Mouse (Mus musculus) heart, postnatal 0 days (tissue): ENCODE measurements around the gene Klk9. TPM values are rescaled to one million over a fixed set of nuclear protein-coding genes. Genes with fewer than 3 reads are reported as not detected.

ENCODE experiments used
- ATAC-seq: fragments of 200-750 bp; cut with Nextera tagmentation; 2 replicates; pipeline ENCODE4 v1.8.0; 2017; ENCODE audit warnings: low read depth, moderate number of reproducible peaks, moderate library complexity; ENCODE audit not compliant: insufficient read depth
- DNase-seq: peaks from one replicate; pipeline ENCODE4 v3.0.0-alpha.2; 2016; ENCODE audit warnings: low spot score
- H3K27ac ChIP-seq: fragments of 300-500 bp; sonication (generic); 2 replicates; pipeline ENCODE4 v1.5.1; 2014; ENCODE audit warnings: low read depth, mild to moderate bottlenecking
- H3K27me3 ChIP-seq: fragments of 300-500 bp; sonication (generic); 2 replicates; pipeline ENCODE4 v1.6.1; 2014; ENCODE audit warnings: low read length, mixed read lengths; ENCODE audit not compliant: control insufficient read depth, insufficient read depth
- H3K36me3 ChIP-seq: fragments of 300-500 bp; sonication (generic); replicated peaks from 2 replicates; pipeline ENCODE4 v1.6.1; 2014; ENCODE audit warnings: low read length, mixed read lengths; ENCODE audit not compliant: control insufficient read depth, insufficient read depth
- H3K4me1 ChIP-seq: fragments of 300-500 bp; sonication (generic); 2 replicates; pipeline ENCODE4 v1.6.1; 2014; ENCODE audit warnings: antibody characterized with exemption; ENCODE audit not compliant: control insufficient read depth, insufficient read depth
- H3K4me2 ChIP-seq: fragments of 300-500 bp; sonication (generic); 2 replicates; pipeline ENCODE4 v1.6.1; 2014; ENCODE audit warnings: low read depth, mild to moderate bottlenecking, low read length, moderate library complexity
- H3K4me3 ChIP-seq: fragments of 300-500 bp; sonication (generic); 2 replicates; pipeline ENCODE4 v1.5.1; 2014; ENCODE audit warnings: low read depth, low read length
- H3K9ac ChIP-seq: fragments of 300-500 bp; sonication (generic); replicated peaks from 2 replicates; pipeline ENCODE4 v1.6.1; 2014; ENCODE audit warnings: low read depth, low read length, mixed read lengths
- H3K9me3 ChIP-seq: fragments of 300-500 bp; sonication (generic); replicated peaks from 2 replicates; pipeline ENCODE4 v1.6.1; 2016; ENCODE audit warnings: low read length; ENCODE audit not compliant: control insufficient read depth
- CTCF ChIP-seq: IDR thresholded peaks from 2 replicates; pipeline ENCODE4 v1.5.1; 2016; ENCODE audit warnings: antibody characterized with exemption, control low read depth, low read depth
- EP300 ChIP-seq: IDR thresholded peaks from 2 replicates; pipeline ENCODE4 v1.6.1; 2016; ENCODE audit warnings: antibody characterized with exemption, low read depth
- WGBS: fragments of 180-500 bp; shearing (Covaris S2); extraction: QIAGEN DNeasy Blood & Tissue Kit; methylation state at CpG from one replicate; pipeline ENCODE4 v1.1.7; 2014; 5-methylcytosine and 5-hydroxymethylcytosine counted together
- polyA plus RNA-seq: library from polyadenylated mRNA; unstranded; fragments of >200 nt; fragmentation: Nextera tagmentation; extraction: Ambion mirVana; gene quantifications from 2 replicates; pipeline ENCODE4 v1.2.1, GENCODE M21; 2015
- total RNA-seq: library from RNA; depleted of rRNA; stranded (reverse); fragments of >200 nt; gene quantifications from 2 replicates; pipeline ENCODE4 v1.2.3, GENCODE M21; 2014; ENCODE audit warnings: low replicate concordance

The Klk9 gene
- total and polyA plus RNA-seq, 2 experiments from 2014 or later, result not detected

DNA sequence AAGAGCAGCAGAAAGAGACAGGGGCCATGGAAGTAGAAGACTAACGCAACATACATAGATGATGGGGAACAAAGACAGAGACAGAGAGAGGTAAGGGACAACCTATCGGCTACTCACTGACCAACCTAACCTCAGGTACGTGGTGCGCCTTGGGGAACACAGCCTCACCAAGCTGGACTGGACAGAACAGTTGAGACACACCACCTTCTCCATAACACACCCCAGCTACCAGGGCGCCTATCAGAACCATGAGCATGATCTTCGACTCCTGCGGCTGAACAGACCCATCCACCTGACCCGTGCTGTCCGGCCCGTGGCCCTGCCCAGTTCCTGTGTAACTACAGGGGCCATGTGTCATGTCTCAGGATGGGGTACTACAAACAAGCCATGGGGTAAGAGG is 21.0 kb upstream of the Klk9 start:
- H3K36me3 ChIP-seq, result no peaks in the 10 kb centered on the region
- WGBS, result 87% methylated on average over 10 of the region's 10 CpGs
- DNase-seq, result no peak
- no peak overlapping the region for H3K4me2 ChIP-seq
- no peak overlapping the region for H3K27ac ChIP-seq
- H3K4me1 ChIP-seq, result no peaks in the 10 kb centered on the region
- no peak overlapping the region for H3K4me3 ChIP-seq
- no peak for TF ChIP-seq CTCF
- no peak for TF ChIP-seq EP300
- ATAC-seq, result no peak
- no peak overlapping the region for H3K9ac ChIP-seq
- H3K9me3 ChIP-seq, result no peaks in the 10 kb centered on the region
- H3K27me3 ChIP-seq, result no peaks in the 10 kb centered on the region

DNA sequence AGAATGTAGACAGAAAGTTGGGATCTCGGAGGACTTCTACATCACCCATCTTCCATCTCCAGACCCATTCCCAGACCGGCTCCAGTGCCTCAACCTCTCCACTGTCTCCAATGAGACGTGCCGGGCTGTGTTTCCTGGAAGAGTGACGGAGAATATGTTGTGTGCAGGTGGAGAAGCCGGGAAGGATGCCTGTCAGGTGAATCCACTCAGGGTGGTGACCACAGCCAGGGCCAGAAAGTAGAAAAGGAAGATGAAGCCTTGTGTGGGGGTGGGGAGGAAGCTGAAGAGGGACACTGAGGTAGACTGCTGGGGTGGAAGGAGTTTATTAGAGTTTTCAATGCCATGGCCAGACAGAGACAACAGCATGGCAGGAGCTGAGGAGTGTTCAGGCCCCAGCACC is 19.8 kb upstream of the Klk9 start:
- H3K36me3 ChIP-seq, result no peaks in the 10 kb centered on the region
- H3K27ac ChIP-seq, result no peak overlapping the region
- ATAC-seq, result no peak
- H3K9ac ChIP-seq, result no peak overlapping the region
- H3K9me3 ChIP-seq, result no peaks in the 10 kb centered on the region
- no peaks in the 10 kb centered on the region for H3K4me1 ChIP-seq
- no peaks in the 10 kb centered on the region for H3K27me3 ChIP-seq
- H3K4me3 ChIP-seq, result no peak overlapping the region
- no peak for TF ChIP-seq EP300
- no peak for TF ChIP-seq CTCF
- WGBS, result 87% methylated on average over 6 of the region's 6 CpGs
- DNase-seq, result no peak
- no peak overlapping the region for H3K4me2 ChIP-seq

DNA sequence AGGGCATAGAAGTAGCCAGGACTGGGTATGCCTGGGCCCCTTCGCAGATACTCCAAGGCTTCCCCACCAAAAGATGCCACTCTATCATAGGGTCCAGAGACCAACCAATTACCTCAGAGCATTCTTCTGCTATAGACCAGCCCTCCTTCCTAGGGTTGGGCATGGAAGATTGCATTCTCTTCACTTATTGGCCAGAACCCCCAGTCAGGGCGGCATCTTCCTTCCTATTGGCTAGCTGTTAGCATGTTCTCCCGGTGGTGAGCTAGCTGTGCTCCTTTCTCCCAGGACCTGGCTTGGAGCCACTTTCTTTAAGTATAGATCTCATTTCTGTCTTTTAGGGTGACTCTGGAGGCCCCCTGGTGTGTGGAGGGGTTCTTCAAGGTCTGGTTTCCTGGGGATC is 18.8 kb upstream of the Klk9 start:
- ATAC-seq (no peak), DNase-seq (no peak)
- H3K9me3 ChIP-seq, result no peaks in the 10 kb centered on the region
- H3K27me3 ChIP-seq, result no peaks in the 10 kb centered on the region
- H3K9ac ChIP-seq, result no peak overlapping the region
- H3K27ac ChIP-seq, result no peak overlapping the region
- no peak overlapping the region for H3K4me3 ChIP-seq
- no peak overlapping the region for H3K4me2 ChIP-seq
- WGBS, result 68% methylated on average over 3 of the region's 3 CpGs
- H3K36me3 ChIP-seq, result no peaks in the 10 kb centered on the region
- TF ChIP-seq CTCF (no peak), EP300 (no peak)
- no peaks in the 10 kb centered on the region for H3K4me1 ChIP-seq

DNA sequence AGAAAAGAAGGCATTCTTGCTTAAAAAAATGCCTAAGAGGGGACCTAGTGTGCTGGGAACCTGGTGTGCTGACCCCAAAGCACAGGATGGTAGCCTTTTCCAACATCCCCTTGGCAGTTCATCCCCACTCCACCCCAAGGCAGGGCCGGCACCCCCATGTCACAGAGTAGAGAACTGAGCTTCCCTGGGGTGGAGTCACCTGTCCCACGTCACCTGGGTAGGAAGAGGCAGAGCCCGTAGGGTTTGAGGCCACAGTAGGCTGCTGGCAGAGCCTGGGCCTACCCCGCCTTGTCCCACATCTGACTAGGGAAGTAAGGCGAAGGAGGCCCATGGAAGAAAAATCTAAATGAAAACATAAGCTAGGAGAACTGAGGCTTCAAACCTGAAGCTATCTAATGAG is 17.3 kb upstream of the Klk9 start, which contains the start of gene Klk11:
Klk11 (plus strand) TSS at position 241 of the 400 bp plus-strand sequence.
- Histone ChIP-seq H3K27me3 (no peaks in the 10 kb centered on the region), H3K4me1 (no peaks in the 10 kb centered on the region), H3K4me2 (no peak within 1 kb of the TSS), H3K4me3 (no peak within 1 kb of the TSS), H3K9ac (no peak within 1 kb of the TSS), H3K27ac (no peak within 1 kb of the TSS), H3K9me3 (no peaks in the 10 kb centered on the region), H3K36me3 (no peaks in the 10 kb centered on the region)
- DNase-seq (no peak), ATAC-seq (no peak)
- TF ChIP-seq EP300 (no peak), CTCF (no peak)
- 90% methylated on average over 5 of the region's 5 CpGs for WGBS

DNA sequence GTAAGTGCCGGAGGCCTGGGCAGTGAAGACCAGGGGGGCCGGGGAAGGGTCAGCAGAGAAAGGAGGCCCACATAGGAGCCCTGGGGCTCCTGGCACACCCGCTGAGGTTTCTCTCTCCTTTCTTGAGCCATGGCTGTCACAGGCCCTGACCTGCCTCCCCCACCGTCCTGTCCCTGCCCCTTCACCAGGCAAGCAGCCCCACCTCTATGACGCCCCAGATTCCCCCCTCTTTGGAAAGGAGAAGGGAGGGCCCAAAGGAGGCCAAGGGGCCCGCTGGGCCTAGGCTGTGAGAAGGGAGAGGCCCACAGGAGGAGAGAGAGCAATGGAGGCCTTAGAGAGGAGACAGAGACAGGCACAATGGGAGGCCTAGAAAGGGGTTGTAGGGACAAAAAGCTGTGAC is 16.9 kb upstream of the Klk9 start:
- Histone ChIP-seq H3K4me2 (no peak overlapping the region), H3K4me3 (no peak overlapping the region), H3K36me3 (no peaks in the 10 kb centered on the region), H3K9me3 (no peaks in the 10 kb centered on the region), H3K27ac (no peak overlapping the region), H3K9ac (no peak overlapping the region), H3K4me1 (no peaks in the 10 kb centered on the region), H3K27me3 (no peaks in the 10 kb centered on the region)
- ATAC-seq (no peak), DNase-seq (no peak)
- 60% methylated on average over 6 of the region's 6 CpGs for WGBS
- TF ChIP-seq EP300 (no peak), CTCF (no peak)

DNA sequence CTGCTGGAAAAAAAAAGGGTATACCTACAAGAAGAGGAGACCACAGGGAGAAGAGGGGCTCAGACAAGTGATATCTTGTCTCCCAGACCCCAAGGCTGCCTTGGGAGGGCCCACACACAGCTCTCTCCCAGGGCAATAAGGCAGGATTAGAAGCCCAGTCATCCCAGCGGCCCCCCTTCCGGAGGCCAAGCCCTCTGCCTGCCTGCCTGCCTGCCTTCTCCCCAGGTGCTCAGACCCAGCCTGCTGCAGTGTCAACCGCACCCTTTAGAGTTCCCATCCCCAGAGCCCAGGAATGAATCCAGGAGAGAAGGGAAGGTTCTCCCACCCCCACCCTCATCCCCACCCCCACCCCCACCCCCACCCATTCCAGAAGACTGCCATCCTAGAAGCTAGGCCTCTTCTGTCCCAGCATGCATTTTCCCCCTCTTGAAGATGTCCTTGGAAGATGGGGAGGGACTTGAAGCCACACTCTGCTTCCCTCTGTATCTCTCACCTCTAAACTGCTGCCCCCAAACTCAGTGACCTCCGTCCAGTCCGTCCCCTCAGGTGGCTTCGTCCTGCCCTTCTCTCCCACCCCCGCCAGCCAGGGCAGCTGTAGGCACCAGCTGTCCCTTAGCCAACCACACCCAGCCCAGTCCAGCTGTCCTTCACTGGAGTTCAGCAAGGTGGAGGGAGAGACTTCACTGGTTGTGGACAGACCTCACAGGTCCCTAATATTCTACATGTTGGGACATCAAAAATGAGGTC is 16.2 kb upstream of the Klk9 start:
- H3K4me1 ChIP-seq, result no peaks in the 10 kb centered on the region
- TF ChIP-seq CTCF, result no peak
- TF ChIP-seq EP300, result no peak
- WGBS, result 54% methylated on average over 7 of the region's 7 CpGs
- no peaks in the 10 kb centered on the region for H3K36me3 ChIP-seq
- H3K4me3 ChIP-seq, result no peak overlapping the region
- no peaks in the 10 kb centered on the region for H3K27me3 ChIP-seq
- ATAC-seq, result no peak
- no peak overlapping the region for H3K9ac ChIP-seq
- no peaks in the 10 kb centered on the region for H3K9me3 ChIP-seq
- H3K27ac ChIP-seq, result no peak overlapping the region
- no peak for DNase-seq
- no peak overlapping the region for H3K4me2 ChIP-seq
